Mouse (Mus musculus): ENCODE measurements at regions not wholly inside any gene's neighbourhood (a gene's known extent, or its start where the extent isn't known, plus 50 kb on each side); places are given as distances from the start of the nearest gene placed in this dataset.

DNA sequence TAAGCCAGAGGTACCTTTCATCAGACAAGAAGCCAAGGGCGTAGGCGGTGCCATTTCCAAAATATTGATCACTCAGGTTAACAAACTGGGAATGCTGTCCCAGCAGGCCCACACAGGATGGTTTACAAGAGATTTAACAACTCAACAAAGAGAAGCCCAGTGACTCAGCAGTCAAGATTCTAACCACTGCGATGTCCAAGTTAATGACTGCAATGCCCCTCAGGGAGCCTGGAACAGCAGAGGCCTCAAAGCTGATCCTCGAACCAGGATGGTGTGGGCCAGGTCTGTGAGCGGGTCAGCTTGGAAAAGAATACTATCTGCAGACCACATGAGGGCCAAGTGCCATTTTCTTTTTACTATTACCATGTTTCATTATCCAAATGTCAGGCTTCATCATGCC is 108.0 kb upstream of the Klf14 start:
- no peak for TF ChIP-seq EP300 (IDR thresholded peaks at IDR 0.05; ENCODE audit: insufficient read depth, low read depth, low read length)
- no peak for TF ChIP-seq POLR2A (IDR thresholded peaks at IDR 0.05; ENCODE audit: insufficient read depth, low read length)
- TF ChIP-seq CTCF (IDR thresholded peaks at IDR 0.05; ENCODE audit: low read depth, low read length): no peak
- Histone ChIP-seq H3K9ac (ENCODE audit: low read depth, poor library complexity, severe bottlenecking) (no peak overlapping the region), H3K27ac (ENCODE audit: insufficient read depth, low read length) (no peak overlapping the region), H3K4me1 (ENCODE audit: control insufficient read depth, insufficient read depth, low read length) (no peaks in the 10 kb centered on the region), H3K36me3 (ENCODE audit: control insufficient read depth, insufficient read depth, low read length, poor library complexity, severe bottlenecking) (no peaks in the 10 kb centered on the region), H3K4me3 (ENCODE audit: low read depth, low read length) (no peak overlapping the region), H3K27me3 (ENCODE audit: control insufficient read depth, insufficient read depth, low read length, poor library complexity, severe bottlenecking) (no peaks in the 10 kb centered on the region), H3K9me3 (replicated peaks; ENCODE audit: control insufficient read depth, insufficient read depth, low read length, poor library complexity, severe bottlenecking) (no peaks in the 10 kb centered on the region)

- TF ChIP-seq POLR2A (IDR thresholded peaks at IDR 0.05; ENCODE audit: insufficient read depth, low read length) (no peak), EP300 (IDR thresholded peaks at IDR 0.05; ENCODE audit: insufficient read depth, low read depth, low read length) (no peak), CTCF (IDR thresholded peaks at IDR 0.05; ENCODE audit: low read depth, low read length) (no peak)
- Histone ChIP-seq H3K4me1 (ENCODE audit: control insufficient read depth, insufficient read depth, low read length) (no peaks in the 10 kb centered on the region), H3K4me3 (ENCODE audit: low read depth, low read length) (no peak overlapping the region), H3K27ac (ENCODE audit: insufficient read depth, low read length) (no peak overlapping the region), H3K36me3 (ENCODE audit: control insufficient read depth, insufficient read depth, low read length, poor library complexity, severe bottlenecking) (no peaks in the 10 kb centered on the region), H3K9ac (ENCODE audit: low read depth, poor library complexity, severe bottlenecking) (no peak overlapping the region), H3K9me3 (replicated peaks; ENCODE audit: control insufficient read depth, insufficient read depth, low read length, poor library complexity, severe bottlenecking) (no peaks in the 10 kb centered on the region), H3K27me3 (ENCODE audit: control insufficient read depth, insufficient read depth, low read length, poor library complexity, severe bottlenecking) (no peaks in the 10 kb centered on the region)
Measured at GRCm38 (mm10) chr6:31067453-31067852, 108.6 kb upstream of the Klf14 start.

GRCm38 (mm10) chr6:31069243-31069642 is 110.4 kb upstream of the Klf14 start:
- H3K4me3 ChIP-seq (ENCODE audit: low read depth, low read length): no peak overlapping the region

DNA sequence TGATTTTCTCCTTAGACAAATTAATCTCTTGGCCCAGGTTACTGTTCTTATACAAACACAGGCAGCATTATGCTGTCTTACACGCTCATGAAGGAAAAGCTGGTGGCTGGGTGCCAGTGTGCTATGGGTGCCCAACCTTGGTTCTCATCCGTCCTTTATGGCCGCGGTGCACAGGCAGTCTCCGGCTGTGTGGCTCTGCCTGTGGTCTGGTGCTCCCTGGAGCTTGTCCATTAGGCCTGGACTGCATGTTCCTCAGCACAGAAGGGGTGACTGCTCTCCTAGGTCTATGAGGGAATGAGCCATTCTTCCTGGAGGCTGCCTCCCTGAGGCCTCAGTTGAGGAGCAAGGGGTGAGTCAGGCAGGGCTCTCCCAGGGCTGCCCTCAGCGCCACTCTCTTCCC is 111.7 kb upstream of the Klf14 start:
- Histone ChIP-seq H3K36me3 (ENCODE audit: control insufficient read depth, insufficient read depth, low read length, poor library complexity, severe bottlenecking) (no peaks in the 10 kb centered on the region), H3K27ac (ENCODE audit: insufficient read depth, low read length) (no peak overlapping the region), H3K4me3 (ENCODE audit: low read depth, low read length) (no peak overlapping the region), H3K27me3 (ENCODE audit: control insufficient read depth, insufficient read depth, low read length, poor library complexity, severe bottlenecking) (no peaks in the 10 kb centered on the region), H3K9ac (ENCODE audit: low read depth, poor library complexity, severe bottlenecking) (no peak overlapping the region), H3K4me1 (ENCODE audit: control insufficient read depth, insufficient read depth, low read length) (no peaks in the 10 kb centered on the region), H3K9me3 (replicated peaks; ENCODE audit: control insufficient read depth, insufficient read depth, low read length, poor library complexity, severe bottlenecking) (no peaks in the 10 kb centered on the region)
- TF ChIP-seq POLR2A (IDR thresholded peaks at IDR 0.05; ENCODE audit: insufficient read depth, low read length) (no peak), EP300 (IDR thresholded peaks at IDR 0.05; ENCODE audit: insufficient read depth, low read depth, low read length) (no peak), CTCF (IDR thresholded peaks at IDR 0.05; ENCODE audit: low read depth, low read length) (no peak)

More at GRCm38 (mm10) chr6:31069243-31069642, 110.4 kb upstream of the Klf14 start:
- no peak overlapping the region for H3K27ac ChIP-seq (ENCODE audit: insufficient read depth, low read length)
- no peaks in the 10 kb centered on the region for H3K4me1 ChIP-seq (ENCODE audit: control insufficient read depth, insufficient read depth, low read length)
- no peaks in the 10 kb centered on the region for H3K36me3 ChIP-seq (ENCODE audit: control insufficient read depth, insufficient read depth, low read length, poor library complexity, severe bottlenecking)
- H3K9me3 ChIP-seq (replicated peaks; ENCODE audit: control insufficient read depth, insufficient read depth, low read length, poor library complexity, severe bottlenecking): no peaks in the 10 kb centered on the region
- TF ChIP-seq CTCF (IDR thresholded peaks at IDR 0.05; ENCODE audit: low read depth, low read length): no peak
- TF ChIP-seq POLR2A (IDR thresholded peaks at IDR 0.05; ENCODE audit: insufficient read depth, low read length): no peak
- no peak for TF ChIP-seq EP300 (IDR thresholded peaks at IDR 0.05; ENCODE audit: insufficient read depth, low read depth, low read length)
- H3K27me3 ChIP-seq (ENCODE audit: control insufficient read depth, insufficient read depth, low read length, poor library complexity, severe bottlenecking): no peaks in the 10 kb centered on the region
- H3K9ac ChIP-seq (ENCODE audit: low read depth, poor library complexity, severe bottlenecking): no peak overlapping the region

- Histone ChIP-seq H3K27me3 (ENCODE audit: control insufficient read depth, insufficient read depth, low read length, poor library complexity, severe bottlenecking) (no peaks in the 10 kb centered on the region), H3K36me3 (ENCODE audit: control insufficient read depth, insufficient read depth, low read length, poor library complexity, severe bottlenecking) (no peaks in the 10 kb centered on the region), H3K27ac (ENCODE audit: insufficient read depth, low read length) (no peak overlapping the region), H3K9me3 (replicated peaks; ENCODE audit: control insufficient read depth, insufficient read depth, low read length, poor library complexity, severe bottlenecking) (no peaks in the 10 kb centered on the region), H3K4me3 (ENCODE audit: low read depth, low read length) (no peak overlapping the region), H3K4me1 (ENCODE audit: control insufficient read depth, insufficient read depth, low read length) (no peaks in the 10 kb centered on the region), H3K9ac (ENCODE audit: low read depth, poor library complexity, severe bottlenecking) (no peak overlapping the region)
- TF ChIP-seq CTCF (IDR thresholded peaks at IDR 0.05; ENCODE audit: low read depth, low read length) (no peak), POLR2A (IDR thresholded peaks at IDR 0.05; ENCODE audit: insufficient read depth, low read length) (no peak), EP300 (IDR thresholded peaks at IDR 0.05; ENCODE audit: insufficient read depth, low read depth, low read length) (no peak)
Measured at GRCm38 (mm10) chr6:31070966-31071365, 112.1 kb upstream of the Klf14 start.

DNA sequence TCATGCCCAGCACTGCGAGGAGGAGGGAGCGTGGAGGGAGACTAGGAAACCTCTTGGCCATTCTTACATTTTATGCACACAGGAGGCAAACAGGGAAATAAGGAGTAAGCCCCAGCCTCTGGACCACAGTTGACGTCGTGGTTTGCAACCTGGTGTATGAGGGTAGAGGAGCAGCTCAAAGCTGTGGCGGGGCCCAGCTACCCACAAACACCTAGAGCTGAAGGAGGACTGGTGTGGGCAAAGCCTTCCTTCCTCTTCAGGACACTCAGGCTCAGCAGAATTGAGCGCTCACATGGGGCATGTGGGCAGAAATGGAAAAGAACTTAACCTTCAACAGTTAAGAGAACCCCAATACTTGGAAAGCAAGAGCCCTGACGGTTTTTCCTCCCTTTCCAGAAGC is 113.2 kb upstream of the Klf14 start:
- no peaks in the 10 kb centered on the region for H3K9me3 ChIP-seq (replicated peaks; ENCODE audit: control insufficient read depth, insufficient read depth, low read length, poor library complexity, severe bottlenecking)
- no peak overlapping the region for H3K27ac ChIP-seq (ENCODE audit: insufficient read depth, low read length)
- no peak for TF ChIP-seq POLR2A (IDR thresholded peaks at IDR 0.05; ENCODE audit: insufficient read depth, low read length)
- TF ChIP-seq CTCF (IDR thresholded peaks at IDR 0.05; ENCODE audit: low read depth, low read length): no peak
- no peak for TF ChIP-seq EP300 (IDR thresholded peaks at IDR 0.05; ENCODE audit: insufficient read depth, low read depth, low read length)
- no peaks in the 10 kb centered on the region for H3K36me3 ChIP-seq (ENCODE audit: control insufficient read depth, insufficient read depth, low read length, poor library complexity, severe bottlenecking)
- peaks cover 3% of the 10 kb centered on the region for H3K4me1 ChIP-seq (ENCODE audit: control insufficient read depth, insufficient read depth, low read length)
- no peak overlapping the region for H3K9ac ChIP-seq (ENCODE audit: low read depth, poor library complexity, severe bottlenecking)
- H3K27me3 ChIP-seq (ENCODE audit: control insufficient read depth, insufficient read depth, low read length, poor library complexity, severe bottlenecking): no peaks in the 10 kb centered on the region
- H3K4me3 ChIP-seq (ENCODE audit: low read depth, low read length): no peak overlapping the region
